Mouse (Mus musculus) testis, adult 2 months (tissue): ENCODE data around the gene Dnm2.

Experiments
- CTCF ChIP-seq: fragments of 200-500 bp; IDR thresholded peaks from 2 replicates; pipeline ENCODE4 v1.5.1; 2012; ENCODE audit warnings: low read depth, mild to moderate bottlenecking, inconsistent platforms, low read length, moderate library complexity; ENCODE audit not compliant: control insufficient read depth, insufficient read depth, insufficient replicate concordance
- POLR2A ChIP-seq: fragments of 200-500 bp; IDR thresholded peaks from 2 replicates; pipeline ENCODE4 v1.6.1; 2012; ENCODE audit warnings: low read depth, mild to moderate bottlenecking, inconsistent platforms, low read length, moderate library complexity; ENCODE audit not compliant: control insufficient read depth

GRCm38 (mm10) chr9:21509772-21510688 lies 85.3 kb downstream of the Dnm2 start, which contains the start of gene Tmed1:
- TF ChIP-seq CTCF (no peak), POLR2A (no peak)
